Mouse (Mus musculus): ENCODE data around the gene Cdc20b. TPM values are rescaled to one million over a fixed set of nuclear protein-coding genes. Genes with fewer than 3 reads are reported as not detected.
"Not testable (repeated sequence)": the region's sequence is repeated elsewhere in the genome, so short reads cannot be mapped to it uniquely, and the experiment has no call there.

The Cdc20b gene
- polyA plus RNA-seq, 1 experiment = not detected

DNA sequence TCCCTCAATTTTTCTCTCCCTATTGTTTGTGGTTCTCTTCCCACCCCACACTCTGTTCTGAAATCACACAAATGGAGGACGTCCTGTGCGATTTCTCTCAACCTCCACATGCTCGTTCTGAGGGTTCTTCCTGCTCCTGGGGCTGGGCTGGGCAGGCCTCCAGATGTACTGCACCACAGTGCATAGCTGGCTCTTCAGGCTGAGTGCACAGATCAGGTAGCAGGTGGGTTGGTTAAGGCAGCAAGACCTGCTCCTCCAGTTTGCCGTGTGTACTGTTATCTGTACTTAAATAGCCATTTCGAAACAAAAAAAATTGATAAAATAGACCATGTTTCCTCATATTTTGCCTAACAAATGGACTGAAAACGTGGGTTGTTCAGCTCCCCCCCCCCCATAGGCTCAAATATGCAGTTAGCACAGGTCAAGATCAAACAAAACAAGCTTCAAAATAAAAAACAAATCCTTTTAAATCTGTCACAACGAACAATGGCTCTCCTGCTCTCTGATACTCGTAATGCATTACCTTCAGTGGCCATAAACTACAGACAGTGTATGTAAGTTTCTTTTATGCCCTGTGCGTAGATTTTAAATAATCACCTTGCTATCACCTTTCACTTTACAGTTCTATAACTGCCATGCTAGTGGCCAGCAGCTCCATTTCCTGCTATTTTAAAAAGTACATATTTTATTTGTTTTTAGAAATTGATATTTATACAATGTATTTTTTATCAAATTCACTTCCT is 34.2 kb upstream of the Cdc20b start:
- H3K27ac ChIP-seq (replicated peaks; ENCODE audit: low read depth, low read length) = no peak overlapping the region
- H3K4me3 ChIP-seq (ENCODE audit: insufficient read depth, low read depth, low read length) = no peak overlapping the region

GRCm38 (mm10) chr13:113012683-113013082 is 22.2 kb upstream of the Cdc20b start:
- Histone ChIP-seq H3K4me1 (ENCODE audit: control insufficient read depth, insufficient read depth, insufficient read length, low read length) (no peaks in the 10 kb centered on the region), H3K27ac (replicated peaks; ENCODE audit: low read depth, low read length) (no peak overlapping the region), H3K4me3 (ENCODE audit: insufficient read depth, low read depth, low read length) (no peak overlapping the region)

More for the DNA sequence above, 34.2 kb upstream of the Cdc20b start:
- no peaks in the 10 kb centered on the region for H3K4me1 ChIP-seq (ENCODE audit: control insufficient read depth, insufficient read depth, insufficient read length, low read length)

DNA sequence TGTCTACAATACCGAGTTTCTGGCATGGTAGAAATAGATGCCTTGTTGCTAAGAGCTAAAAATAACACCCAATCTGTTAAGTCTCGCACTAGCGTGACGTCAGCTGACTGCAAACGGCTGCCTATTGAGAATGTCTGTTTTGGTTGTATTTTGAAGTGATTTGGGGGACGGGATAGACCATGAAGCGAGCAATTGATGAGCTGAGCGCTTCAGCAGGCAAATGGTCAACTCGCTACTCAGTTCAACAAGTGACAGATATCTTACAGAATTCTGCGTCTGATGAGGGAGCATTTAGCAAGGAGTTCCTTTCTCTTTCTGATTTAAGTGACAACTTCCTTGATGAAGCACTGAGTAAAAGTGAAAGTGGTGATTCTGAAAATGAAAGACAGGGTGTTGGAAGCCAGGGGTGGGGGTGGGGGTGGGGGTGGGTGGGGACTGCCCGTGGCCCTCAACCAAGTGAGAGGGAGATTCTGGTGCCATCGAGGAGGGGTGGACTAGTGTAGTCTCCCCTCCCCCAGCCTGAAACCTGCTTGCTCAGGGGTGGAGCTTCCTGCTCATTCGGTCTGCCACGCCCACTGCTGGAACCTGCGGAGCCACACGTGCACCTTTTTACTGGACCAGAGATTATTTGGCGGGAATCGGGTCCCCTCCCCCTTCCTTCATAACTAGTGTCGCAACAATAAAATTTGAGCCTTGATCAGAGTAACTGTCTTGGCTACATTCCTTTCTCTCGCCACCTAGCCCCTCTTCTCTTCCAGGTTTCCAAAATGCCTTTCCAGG is 21.5 kb upstream of the Cdc20b start:
- H3K4me1 ChIP-seq (ENCODE audit: control insufficient read depth, insufficient read depth, insufficient read length, low read length); H3K27ac ChIP-seq (replicated peaks; ENCODE audit: low read depth, low read length): not testable (repeated sequence)
- peak overlapping the region; percentile 66 for H3K4me3 ChIP-seq (ENCODE audit: insufficient read depth, low read depth, low read length)

DNA sequence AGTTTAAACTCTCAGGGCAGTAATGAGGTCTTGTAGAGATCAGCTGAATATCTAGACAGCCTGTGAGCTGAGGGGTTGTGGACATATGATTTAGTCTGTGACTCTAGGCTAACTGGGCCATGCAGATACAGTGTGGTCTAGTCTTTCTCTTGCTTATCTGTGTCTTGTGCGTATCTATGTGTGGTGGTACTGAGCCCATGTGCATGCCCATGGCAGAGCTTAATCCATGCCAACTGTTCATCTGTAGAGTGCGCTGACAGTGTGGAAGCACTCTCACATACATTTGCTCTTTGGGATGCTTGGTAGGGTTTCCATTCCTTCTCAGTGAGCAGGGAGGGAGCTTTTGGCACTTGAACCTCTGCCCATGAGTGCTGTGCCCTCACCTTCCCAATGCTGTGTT is 13.4 kb upstream of the Cdc20b start:
- no peak overlapping the region for H3K4me3 ChIP-seq (ENCODE audit: insufficient read depth, low read depth, low read length)
- no peak overlapping the region for H3K27ac ChIP-seq (replicated peaks; ENCODE audit: low read depth, low read length)

GRCm38 (mm10) chr13:113022467-113022866 is 12.4 kb upstream of the Cdc20b start:
- no peak overlapping the region for H3K27ac ChIP-seq (replicated peaks; ENCODE audit: low read depth, low read length)
- H3K4me1 ChIP-seq (ENCODE audit: control insufficient read depth, insufficient read depth, insufficient read length, low read length) = no peaks in the 10 kb centered on the region
- no peak overlapping the region for H3K4me3 ChIP-seq (ENCODE audit: insufficient read depth, low read depth, low read length)

More for the DNA sequence above, 13.4 kb upstream of the Cdc20b start:
- H3K4me1 ChIP-seq (ENCODE audit: control insufficient read depth, insufficient read depth, insufficient read length, low read length) = no peaks in the 10 kb centered on the region

DNA sequence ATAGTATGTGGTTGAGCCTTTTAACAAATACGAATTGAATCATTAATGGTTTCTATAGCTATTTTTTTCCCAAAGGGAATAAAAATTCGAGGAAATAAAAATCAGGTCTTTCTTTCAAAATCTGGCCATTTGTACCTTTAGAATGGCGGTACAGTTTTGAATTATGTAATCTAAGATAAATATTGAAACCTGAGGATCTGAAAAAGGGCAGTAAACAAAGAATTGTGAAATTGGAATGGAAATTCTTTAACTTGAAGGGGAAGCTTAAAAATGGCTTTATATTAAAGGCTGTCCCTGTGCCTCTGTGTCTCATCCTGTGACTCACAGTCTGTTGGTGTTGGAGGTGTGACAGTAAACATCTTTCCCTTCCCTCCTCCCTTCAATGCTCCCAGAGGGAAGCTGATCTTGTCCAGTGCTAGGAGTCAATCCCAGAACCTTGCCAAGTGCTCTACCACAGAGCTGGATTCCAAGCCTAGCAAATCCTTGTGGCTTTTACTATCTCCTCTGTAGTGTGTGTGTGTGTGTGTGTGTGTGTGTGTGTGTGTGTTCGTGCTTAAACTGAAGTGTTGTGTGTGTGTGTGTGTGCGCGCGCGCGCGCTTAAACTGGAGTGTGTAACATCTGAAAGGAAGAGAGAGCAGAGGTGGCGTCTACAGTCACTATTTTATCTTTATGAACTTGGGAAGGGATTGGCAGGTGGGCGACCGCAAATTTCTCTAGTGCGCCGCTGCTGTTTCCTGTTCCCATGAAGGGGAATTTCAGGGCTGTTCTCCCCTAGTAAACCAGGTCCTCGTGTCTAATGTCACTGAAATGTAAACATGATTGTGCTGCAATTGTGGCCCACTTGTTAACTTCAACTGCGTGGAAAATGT is 11.4 kb upstream of the Cdc20b start:
- Histone ChIP-seq H3K4me1 (ENCODE audit: control insufficient read depth, insufficient read depth, insufficient read length, low read length) (no peaks in the 10 kb centered on the region), H3K27ac (replicated peaks; ENCODE audit: low read depth, low read length) (no peak overlapping the region), H3K4me3 (ENCODE audit: insufficient read depth, low read depth, low read length) (no peak overlapping the region)

GRCm38 (mm10) chr13:113031351-113031750 is 3.6 kb upstream of the Cdc20b start:
- Histone ChIP-seq H3K4me1 (ENCODE audit: control insufficient read depth, insufficient read depth, insufficient read length, low read length) (no peaks in the 10 kb centered on the region), H3K27ac (replicated peaks; ENCODE audit: low read depth, low read length) (no peak overlapping the region), H3K4me3 (ENCODE audit: insufficient read depth, low read depth, low read length) (peak overlapping the region; percentile 27; the same call in 1 of the 2 replicates)

- no peak overlapping the region for H3K27ac ChIP-seq (replicated peaks; ENCODE audit: low read depth, low read length)
- peak overlapping the region; percentile 27; the same call in 1 of the 2 replicates for H3K4me3 ChIP-seq (ENCODE audit: insufficient read depth, low read depth, low read length)
- H3K4me1 ChIP-seq (ENCODE audit: control insufficient read depth, insufficient read depth, insufficient read length, low read length) = no peaks in the 10 kb centered on the region
Observed at GRCm38 (mm10) chr13:113031792-113032571, 2.9 kb upstream of the Cdc20b start.

GRCm38 (mm10) chr13:113032831-113033230 is 2.1 kb upstream of the Cdc20b start:
- Histone ChIP-seq H3K4me1 (ENCODE audit: control insufficient read depth, insufficient read depth, insufficient read length, low read length) (no peaks in the 10 kb centered on the region), H3K4me3 (ENCODE audit: insufficient read depth, low read depth, low read length) (no peak overlapping the region), H3K27ac (replicated peaks; ENCODE audit: low read depth, low read length) (no peak overlapping the region)

GRCm38 (mm10) chr13:113034271-113034886 is 532 bp upstream of the Cdc20b start:
- H3K27ac ChIP-seq (replicated peaks; ENCODE audit: low read depth, low read length) = no peak overlapping the region
- H3K4me3 ChIP-seq (ENCODE audit: insufficient read depth, low read depth, low read length) = peak overlapping the region; percentile 54
- H3K4me1 ChIP-seq (ENCODE audit: control insufficient read depth, insufficient read depth, insufficient read length, low read length) = no peaks in the 10 kb centered on the region

DNA sequence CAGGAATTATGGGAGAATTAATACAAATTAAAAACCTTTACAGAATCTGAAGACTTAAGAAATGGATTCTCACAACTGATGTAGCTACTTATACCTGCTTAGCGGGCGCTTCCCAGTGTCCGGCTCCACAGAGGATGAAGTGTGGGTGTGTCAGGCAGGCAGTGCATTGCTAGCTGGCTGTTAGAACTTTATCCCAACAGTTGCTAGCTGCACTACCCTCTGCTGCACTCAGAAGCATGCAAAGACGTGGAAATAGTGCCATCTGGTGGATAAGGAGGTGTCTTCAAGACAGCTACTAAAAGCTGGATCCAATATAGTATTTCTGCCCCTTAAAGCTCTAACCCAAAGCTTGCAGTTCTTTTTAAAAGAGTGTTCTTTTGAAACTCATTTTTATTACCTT is 941 bp downstream of the Cdc20b start:
- no peak overlapping the region for H3K4me3 ChIP-seq (ENCODE audit: insufficient read depth, low read depth, low read length)

GRCm38 (mm10) chr13:113044876-113045275 is 10.0 kb downstream of the Cdc20b start:
- no peak overlapping the region for H3K27ac ChIP-seq (replicated peaks; ENCODE audit: low read depth, low read length)
- peak overlapping the region; percentile 18; the same call in 1 of the 2 replicates for H3K4me3 ChIP-seq (ENCODE audit: insufficient read depth, low read depth, low read length)
- H3K4me1 ChIP-seq (ENCODE audit: control insufficient read depth, insufficient read depth, insufficient read length, low read length) = no peaks in the 10 kb centered on the region

More for the DNA sequence above, 941 bp downstream of the Cdc20b start:
- H3K27ac ChIP-seq (replicated peaks; ENCODE audit: low read depth, low read length) = no peak overlapping the region
- H3K4me1 ChIP-seq (ENCODE audit: control insufficient read depth, insufficient read depth, insufficient read length, low read length) = no peaks in the 10 kb centered on the region

GRCm38 (mm10) chr13:113045458-113046110 is 10.7 kb downstream of the Cdc20b start:
- Histone ChIP-seq H3K4me1 (ENCODE audit: control insufficient read depth, insufficient read depth, insufficient read length, low read length) (no peaks in the 10 kb centered on the region), H3K27ac (replicated peaks; ENCODE audit: low read depth, low read length) (peak overlapping the region; percentile 38), H3K4me3 (ENCODE audit: insufficient read depth, low read depth, low read length) (peak overlapping the region; percentile 68)

Measured in brown adipose tissue, adult 24 weeks (tissue).